Mouse (Mus musculus) kidney, embryonic 14.5 days (tissue): Measurements from ENCODE around the gene Gm21969. TPM values are rescaled to one million over a fixed set of nuclear protein-coding genes. Genes with fewer than 3 reads are reported as not detected.

Experiments
- ATAC-seq: fragments of 200-750 bp; cut with Nextera tagmentation; 2 replicates; pipeline ENCODE4 v1.8.0; 2017; ENCODE audit warnings: moderate number of reproducible peaks, mild to moderate bottlenecking, moderate TSS enrichment, moderate library complexity; ENCODE audit not compliant: low FRiP score, low TSS enrichment
- H3K27ac ChIP-seq: fragments of 300-500 bp; sonication (generic); 2 replicates; pipeline ENCODE4 v1.5.1; 2014; ENCODE audit warnings: low read depth, mild to moderate bottlenecking, low read length, moderate library complexity, mixed read lengths
- H3K27me3 ChIP-seq: fragments of 300-500 bp; sonication (generic); 2 replicates; pipeline ENCODE4 v1.6.1; 2014; ENCODE audit warnings: mild to moderate bottlenecking, low read length; ENCODE audit not compliant: control insufficient read depth, insufficient read depth
- H3K36me3 ChIP-seq: fragments of 300-500 bp; sonication (generic); 2 replicates; pipeline ENCODE4 v1.6.1; 2014; ENCODE audit warnings: low read length, mixed read lengths; ENCODE audit not compliant: control insufficient read depth, insufficient read depth
- H3K4me1 ChIP-seq: fragments of 300-500 bp; sonication (generic); 2 replicates; pipeline ENCODE4 v1.6.1; 2014; ENCODE audit warnings: low read length, mixed read lengths; ENCODE audit not compliant: control insufficient read depth, insufficient read depth
- H3K4me2 ChIP-seq: fragments of 300-500 bp; sonication (generic); replicated peaks from 2 replicates; pipeline ENCODE4 v1.6.1; 2014; ENCODE audit warnings: low read depth, mild to moderate bottlenecking, low read length
- H3K4me3 ChIP-seq: fragments of 300-500 bp; sonication (generic); 2 replicates; pipeline ENCODE4 v1.5.1; 2014; ENCODE audit warnings: mild to moderate bottlenecking, low read length
- H3K9ac ChIP-seq: fragments of 300-500 bp; sonication (generic); 2 replicates; pipeline ENCODE4 v1.6.1; 2014; ENCODE audit warnings: low read depth, mild to moderate bottlenecking, low read length, moderate library complexity
- H3K9me3 ChIP-seq: fragments of 300-500 bp; sonication (generic); 2 replicates; pipeline ENCODE4 v1.6.1; 2016; ENCODE audit warnings: low read length; ENCODE audit not compliant: control insufficient read depth
- WGBS: fragments of 180-500 bp; shearing (Covaris S2); extraction: QIAGEN DNeasy Blood & Tissue Kit; methylation state at CpG from one replicate; pipeline ENCODE4 v1.1.7; 2014; 5-methylcytosine and 5-hydroxymethylcytosine counted together
- polyA plus RNA-seq: library from polyadenylated mRNA; unstranded; fragments of >200 nt; fragmentation: Nextera tagmentation; extraction: Ambion mirVana; gene quantifications from 2 replicates; pipeline ENCODE4 v1.2.1, GENCODE M21; 2014

Gene Gm21969
- polyA plus RNA-seq, 1 experiment from 2014 or later, result not detected

DNA sequence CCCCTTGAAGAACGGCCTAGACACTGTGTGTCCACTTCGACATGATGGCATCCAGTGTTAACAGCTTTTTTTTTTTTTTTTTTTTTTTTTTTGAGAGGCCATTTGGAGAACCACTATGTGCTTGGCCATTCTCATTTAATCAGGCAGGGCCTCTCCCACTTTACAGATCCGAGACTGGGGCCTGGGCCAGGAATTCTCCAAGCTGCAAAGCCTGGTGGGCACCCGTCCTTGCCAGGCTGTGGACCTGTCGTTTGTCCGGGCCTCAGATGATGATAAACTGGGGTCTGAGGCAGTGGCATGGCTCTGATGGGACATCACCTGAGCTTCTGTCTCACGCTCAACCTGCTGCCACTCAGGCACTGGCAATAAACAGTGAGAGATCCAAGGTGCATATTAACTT, 10.1 kb upstream of the Gm21969 start:
- Histone ChIP-seq H3K4me3 (no peak overlapping the region), H3K9ac (no peak overlapping the region), H3K4me1 (peaks cover 41% of the 10 kb centered on the region), H3K27me3 (no peaks in the 10 kb centered on the region), H3K36me3 (no peaks in the 10 kb centered on the region), H3K4me2 (no peak overlapping the region), H3K27ac (no peak overlapping the region), H3K9me3 (no peaks in the 10 kb centered on the region)
- ATAC-seq, result no peak
- 61% methylated on average over 7 of the region's 7 CpGs for WGBS

GRCm38 (mm10) chr4:139593383-139593782, 9.6 kb upstream of the Gm21969 start:
- Histone ChIP-seq H3K27ac (no peak overlapping the region), H3K9me3 (no peaks in the 10 kb centered on the region), H3K36me3 (no peaks in the 10 kb centered on the region), H3K27me3 (no peaks in the 10 kb centered on the region), H3K4me1 (peaks cover 44% of the 10 kb centered on the region), H3K4me2 (no peak overlapping the region), H3K9ac (no peak overlapping the region), H3K4me3 (no peak overlapping the region)
- WGBS, result 68% methylated on average over 6 of the region's 6 CpGs
- no peak for ATAC-seq

DNA sequence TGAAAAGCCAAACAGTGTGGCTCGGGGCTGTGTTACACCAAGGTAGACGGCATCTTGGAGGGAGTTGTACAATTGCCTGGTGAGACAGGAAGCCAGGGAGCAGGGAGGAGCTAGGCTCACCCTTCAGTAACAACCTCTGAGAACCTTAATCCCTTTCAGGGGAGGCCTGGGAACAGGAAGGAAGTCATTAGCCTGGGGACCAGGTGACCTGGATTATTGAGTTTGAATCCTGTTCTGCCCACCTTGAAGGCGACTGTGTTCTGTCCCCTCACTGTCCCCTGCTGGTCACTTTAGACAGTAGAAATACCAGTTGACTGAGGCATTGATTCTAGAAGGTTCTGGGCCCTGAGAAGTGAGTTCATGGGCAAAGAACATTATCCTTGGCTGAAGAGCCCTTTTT, 8.9 kb upstream of the Gm21969 start:
- Histone ChIP-seq H3K4me2 (no peak overlapping the region), H3K36me3 (no peaks in the 10 kb centered on the region), H3K27ac (no peak overlapping the region; the same call in 1 of the 2 replicates), H3K4me3 (no peak overlapping the region), H3K9me3 (no peaks in the 10 kb centered on the region), H3K4me1 (peaks cover 51% of the 10 kb centered on the region), H3K27me3 (no peaks in the 10 kb centered on the region), H3K9ac (no peak overlapping the region)
- WGBS, result 40% methylated on average over 3 of the region's 3 CpGs
- no peak for ATAC-seq

DNA sequence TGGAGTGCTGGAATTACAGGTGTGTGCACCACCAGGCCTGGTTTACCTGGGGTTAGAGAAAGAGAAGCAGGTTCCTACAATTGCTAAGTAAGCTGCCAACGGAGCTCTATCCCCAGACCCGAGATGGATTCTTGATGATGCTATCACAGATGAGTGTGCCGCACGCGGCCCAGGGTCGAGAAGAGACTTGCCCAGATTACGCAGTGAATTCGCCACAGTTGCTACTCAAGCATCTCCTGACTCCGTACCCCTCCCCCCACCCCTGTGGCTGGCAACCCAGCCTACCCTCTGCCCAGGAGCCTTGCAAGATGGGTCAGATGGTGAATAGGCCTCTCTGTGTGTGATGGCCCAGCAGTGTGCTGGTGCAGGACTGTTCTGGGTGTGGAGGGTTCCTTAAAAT, 6.3 kb upstream of the Gm21969 start:
- H3K36me3 ChIP-seq, result no peaks in the 10 kb centered on the region
- H3K4me1 ChIP-seq, result peaks cover 62% of the 10 kb centered on the region
- H3K27ac ChIP-seq, result peak overlapping the region; percentile 97
- ATAC-seq, result no peak
- H3K9ac ChIP-seq, result peak overlapping the region; percentile 31; the same call in 1 of the 2 replicates
- H3K4me3 ChIP-seq, result no peak overlapping the region
- WGBS, result 32% methylated on average over 9 of the region's 9 CpGs
- H3K27me3 ChIP-seq, result no peaks in the 10 kb centered on the region
- no peak overlapping the region for H3K4me2 ChIP-seq
- no peaks in the 10 kb centered on the region for H3K9me3 ChIP-seq

GRCm38 (mm10) chr4:139597286-139598284, 5.4 kb upstream of the Gm21969 start:
- H3K9ac ChIP-seq, result peak overlapping the region; percentile 34; the same call in 1 of the 2 replicates
- no peak for ATAC-seq
- no peaks in the 10 kb centered on the region for H3K36me3 ChIP-seq
- WGBS, result 41% methylated on average over 20 of the region's 20 CpGs
- no peak overlapping the region for H3K4me3 ChIP-seq
- H3K9me3 ChIP-seq, result no peaks in the 10 kb centered on the region
- H3K27ac ChIP-seq, result peak overlapping the region; percentile 97
- H3K4me2 ChIP-seq, result peak overlapping the region; percentile 32
- no peaks in the 10 kb centered on the region for H3K27me3 ChIP-seq
- H3K4me1 ChIP-seq, result peaks cover 70% of the 10 kb centered on the region

DNA sequence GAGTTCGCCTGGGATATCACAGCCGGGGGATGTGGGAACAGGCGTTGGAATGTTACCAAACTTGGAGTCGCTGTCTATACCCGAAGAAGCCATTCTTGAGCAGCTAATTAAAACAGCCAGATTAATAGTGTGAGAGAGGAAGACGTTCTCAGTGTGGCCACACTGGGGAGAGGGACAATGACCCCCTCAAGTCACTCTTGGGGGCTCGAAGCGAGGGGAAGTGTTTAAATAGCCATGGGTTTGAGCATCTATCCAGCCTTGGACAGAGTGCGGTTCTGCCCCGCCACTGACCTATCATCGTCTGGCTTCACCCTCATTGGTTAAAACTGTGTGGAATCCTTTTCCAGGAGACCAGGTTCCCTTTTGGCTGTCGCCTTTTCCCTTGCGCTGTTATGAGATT, 4.6 kb upstream of the Gm21969 start:
- Histone ChIP-seq H3K4me3 (0 out of 2 replicates have a peak overlapping the region, but pooled peaks have one; percentile 8), H3K27me3 (no peaks in the 10 kb centered on the region), H3K4me2 (peak overlapping the region; percentile 32), H3K9me3 (no peaks in the 10 kb centered on the region), H3K27ac (peak overlapping the region; percentile 97), H3K9ac (peak overlapping the region; percentile 42; the same call in 1 of the 2 replicates), H3K36me3 (no peaks in the 10 kb centered on the region), H3K4me1 (peaks cover 72% of the 10 kb centered on the region)
- no peak for ATAC-seq
- WGBS, result 16% methylated on average over 13 of the region's 13 CpGs

- H3K9ac ChIP-seq, result peak overlapping the region; percentile 42; the same call in 1 of the 2 replicates
- H3K4me2 ChIP-seq, result peak overlapping the region; percentile 32
Observed at GRCm38 (mm10) chr4:139598950-139599518, 4.0 kb upstream of the Gm21969 start.

GRCm38 (mm10) chr4:139601519-139602356, 1.2 kb upstream of the Gm21969 start:
- no peaks in the 10 kb centered on the region for H3K9me3 ChIP-seq
- 47% methylated on average over 7 of the region's 7 CpGs for WGBS
- H3K27me3 ChIP-seq, result no peaks in the 10 kb centered on the region
- ATAC-seq, result no peak
- H3K9ac ChIP-seq, result peak overlapping the region; percentile 18; the same call in 1 of the 2 replicates
- peak overlapping the region; percentile 73 for H3K27ac ChIP-seq
- H3K36me3 ChIP-seq, result peaks cover 17% of the 10 kb centered on the region
- H3K4me3 ChIP-seq, result no peak overlapping the region
- H3K4me2 ChIP-seq, result no peak overlapping the region
- H3K4me1 ChIP-seq, result peaks cover 56% of the 10 kb centered on the region

More at GRCm38 (mm10) chr4:139598950-139599518, 4.0 kb upstream of the Gm21969 start:
- no peaks in the 10 kb centered on the region for H3K9me3 ChIP-seq
- 1% methylated on average over 12 of the region's 12 CpGs for WGBS
- H3K27ac ChIP-seq, result peak overlapping the region; percentile 97
- peaks cover 72% of the 10 kb centered on the region for H3K4me1 ChIP-seq
- H3K27me3 ChIP-seq, result no peaks in the 10 kb centered on the region
- peak; percentile 85 for ATAC-seq
- no peaks in the 10 kb centered on the region for H3K36me3 ChIP-seq
- 0 out of 2 replicates have a peak overlapping the region, but pooled peaks have one; percentile 8 for H3K4me3 ChIP-seq
